Mouse (Mus musculus) myocyte (in vitro differentiated cells): ENCODE data around the gene Rab26.

ENCODE experiments used
- CEBPB ChIP-seq: IDR thresholded peaks from 2 replicates; pipeline ENCODE4 v1.6.1; 2011; ENCODE audit warnings: mild to moderate bottlenecking, moderate library complexity; ENCODE audit not compliant: poor library complexity, insufficient read depth, severe bottlenecking
- MAX ChIP-seq: IDR thresholded peaks from one replicate; pipeline ENCODE4 v1.6.1; 2011; ENCODE audit warnings: low read depth, mild to moderate bottlenecking, control low read depth
- MYOD1 ChIP-seq, 3 experiments: IDR thresholded peaks; one replicate each; pipeline ENCODE4 v1.6.1; 2011; ENCODE audit warnings: control low read depth in 2 of 3, low read depth in 2 of 3, mild to moderate bottlenecking in 2 of 3, moderate library complexity in 1 of 3; ENCODE audit not compliant: insufficient read length in 2 of 3, control insufficient read depth in 1 of 3
- MYOG ChIP-seq, 3 experiments: IDR thresholded peaks; one replicate each; pipeline ENCODE4 v1.6.1; 2011; ENCODE audit warnings: control low read depth in 2 of 3, low read depth in 2 of 3, mild to moderate bottlenecking in 2 of 3; ENCODE audit not compliant: insufficient read length in 2 of 3, control insufficient read depth in 1 of 3, insufficient read depth in 1 of 3
- POLR2A ChIP-seq: IDR thresholded peaks from one replicate; pipeline ENCODE4 v1.6.1; 2011; ENCODE audit warnings: low read depth, mild to moderate bottlenecking, control low read depth, moderate library complexity; ENCODE audit not compliant: insufficient read length
- POLR2AphosphoS2 ChIP-seq: IDR thresholded peaks from one replicate; pipeline ENCODE4 v1.6.1; 2011; ENCODE audit warnings: low read depth, control low read depth; ENCODE audit not compliant: insufficient read length
- REST ChIP-seq: IDR thresholded peaks from one replicate; pipeline ENCODE4 v1.6.1; 2011; ENCODE audit warnings: mild to moderate bottlenecking, control low read depth, moderate library complexity; ENCODE audit not compliant: insufficient read depth, insufficient read length

DNA sequence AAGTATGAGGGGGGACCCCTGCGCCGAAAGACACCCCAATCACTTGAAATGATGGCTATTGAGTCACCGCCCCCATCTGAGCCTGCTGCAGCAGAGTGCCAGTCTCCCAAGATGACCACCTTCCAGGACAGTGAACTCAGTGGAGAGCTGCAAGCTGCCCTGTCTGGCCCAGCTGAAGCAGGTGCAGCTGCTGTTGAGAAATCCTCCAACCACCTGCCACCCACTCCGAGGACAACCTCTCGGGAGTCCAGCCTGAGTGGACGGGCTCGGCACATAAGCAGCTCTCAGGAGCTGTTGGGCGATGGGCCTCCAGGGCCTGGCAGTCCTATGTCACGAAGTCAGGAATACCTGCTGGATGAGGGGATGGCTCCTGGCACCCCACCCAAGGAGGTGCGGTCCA lies 29.9 kb downstream of the Rab26 start:
- TF ChIP-seq POLR2A, result no peak
- no peak for TF ChIP-seq MAX
- TF ChIP-seq MYOD1 (IDR thresholded peaks at IDR 0.05; ENCODE audit: control insufficient read depth in 1 of 3, insufficient read length in 2 of 3, low read depth in 2 of 3), result peak in 2 of 3 experiments; percentile 43 to 70
- TF ChIP-seq CEBPB, result no peak
- no peak for TF ChIP-seq REST
- peak in 2 of 3 experiments; percentile 40 to 55 for TF ChIP-seq MYOG (IDR thresholded peaks at IDR 0.05; ENCODE audit: control insufficient read depth in 1 of 3, insufficient read depth in 1 of 3, insufficient read length in 2 of 3, low read depth in 2 of 3)
- no peak for TF ChIP-seq POLR2AphosphoS2
